Mouse (Mus musculus) layer of hippocampus, adult 9-11 months (tissue): Measurements from ENCODE around the gene Ddah2.

Experiments used
- DNase-seq: peaks from one replicate; pipeline ENCODE4 v3.0.0; 2022

Ddah2 gene

GRCm38 (mm10) chr17:35058911-35059892 is at the start of gene Ddah2:
Gene Ddah2 (plus strand): TSS chr17:35059035.
- DNase-seq: peak; percentile 76

DNA sequence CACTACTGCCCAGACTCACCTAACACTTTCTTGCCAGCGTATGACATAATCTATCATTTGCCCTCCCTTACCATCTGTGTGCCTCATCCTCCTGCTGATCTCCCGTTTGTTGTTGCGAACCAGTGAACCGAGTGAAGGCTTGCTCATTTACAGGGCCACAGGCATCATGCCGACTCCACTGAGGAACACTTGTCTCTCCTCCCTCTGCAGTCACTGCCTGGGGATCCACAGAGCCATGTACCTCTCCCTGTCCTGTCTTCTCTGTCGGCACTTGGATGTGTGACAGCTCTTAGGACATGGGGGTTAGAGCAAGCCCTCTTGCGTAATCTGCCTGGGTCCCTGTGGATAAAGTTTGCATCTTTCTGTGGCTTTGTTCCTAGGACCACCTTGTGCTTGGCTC is 49.2 kb upstream of the Ddah2 start:
- no peak for DNase-seq

GRCm38 (mm10) chr17:35011440-35011839 is 47.4 kb upstream of the Ddah2 start:
- no peak for DNase-seq

GRCm38 (mm10) chr17:35012430-35012829 is 46.4 kb upstream of the Ddah2 start:
- DNase-seq: no peak

- DNase-seq: no peak
Observed at GRCm38 (mm10) chr17:35013221-35013620, 45.6 kb upstream of the Ddah2 start.

- DNase-seq: no peak
Observed at GRCm38 (mm10) chr17:35015296-35015695, 43.5 kb upstream of the Ddah2 start.

- no peak for DNase-seq
Observed at GRCm38 (mm10) chr17:35016376-35016775, 42.5 kb upstream of the Ddah2 start, which contains the start of gene Vwa7. Gene Vwa7 (plus strand): TSS chr17:35016579.

GRCm38 (mm10) chr17:35016791-35017705 is 41.8 kb upstream of the Ddah2 start:
- no peak for DNase-seq

GRCm38 (mm10) chr17:35017706-35018030 is 41.2 kb upstream of the Ddah2 start:
- no peak for DNase-seq

DNA sequence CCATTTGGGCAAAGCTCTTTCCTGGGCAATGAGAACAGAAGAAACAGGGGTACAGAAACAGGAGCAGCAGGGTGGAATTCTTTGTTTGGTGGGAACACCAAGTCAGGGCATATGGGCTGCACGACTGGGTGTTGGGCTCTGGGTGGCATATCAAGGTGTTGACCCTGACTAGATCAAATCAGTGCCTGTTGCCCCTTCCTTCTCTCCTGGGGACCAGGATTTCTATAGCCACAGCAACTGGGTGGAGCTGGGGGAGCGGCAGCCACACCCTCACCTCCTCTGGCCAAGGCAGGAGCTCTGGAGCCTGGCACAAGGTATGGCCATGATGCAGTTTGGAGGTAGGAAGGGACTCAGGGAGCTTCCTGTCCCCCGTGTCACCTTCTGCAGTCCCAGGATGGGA is 40.7 kb upstream of the Ddah2 start:
- no peak for DNase-seq

GRCm38 (mm10) chr17:35019894-35020293 is 38.9 kb upstream of the Ddah2 start:
- no peak for DNase-seq

DNA sequence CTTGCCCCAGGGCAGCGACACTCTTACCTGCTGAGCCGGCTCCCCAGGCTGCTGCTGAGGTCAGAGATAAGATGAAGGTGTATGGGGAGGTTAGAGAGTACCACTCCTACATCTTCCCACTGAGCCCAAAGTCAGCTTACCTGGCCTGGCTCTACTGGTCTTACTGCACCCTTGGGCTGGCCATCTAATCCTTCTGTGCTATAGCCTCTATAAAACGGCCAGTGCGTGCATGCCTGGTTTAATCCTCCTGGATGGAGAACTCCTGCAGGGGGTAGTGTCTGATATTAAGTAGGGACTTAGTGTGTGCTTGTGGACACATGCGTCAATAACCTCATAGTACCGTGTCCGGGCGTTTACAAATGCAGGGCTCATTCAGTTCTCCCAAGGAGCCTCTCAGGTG is 38.3 kb upstream of the Ddah2 start:
- DNase-seq: no peak

- peak; percentile 80 for DNase-seq
Observed at GRCm38 (mm10) chr17:35021163-35021808, 37.5 kb upstream of the Ddah2 start.

DNA sequence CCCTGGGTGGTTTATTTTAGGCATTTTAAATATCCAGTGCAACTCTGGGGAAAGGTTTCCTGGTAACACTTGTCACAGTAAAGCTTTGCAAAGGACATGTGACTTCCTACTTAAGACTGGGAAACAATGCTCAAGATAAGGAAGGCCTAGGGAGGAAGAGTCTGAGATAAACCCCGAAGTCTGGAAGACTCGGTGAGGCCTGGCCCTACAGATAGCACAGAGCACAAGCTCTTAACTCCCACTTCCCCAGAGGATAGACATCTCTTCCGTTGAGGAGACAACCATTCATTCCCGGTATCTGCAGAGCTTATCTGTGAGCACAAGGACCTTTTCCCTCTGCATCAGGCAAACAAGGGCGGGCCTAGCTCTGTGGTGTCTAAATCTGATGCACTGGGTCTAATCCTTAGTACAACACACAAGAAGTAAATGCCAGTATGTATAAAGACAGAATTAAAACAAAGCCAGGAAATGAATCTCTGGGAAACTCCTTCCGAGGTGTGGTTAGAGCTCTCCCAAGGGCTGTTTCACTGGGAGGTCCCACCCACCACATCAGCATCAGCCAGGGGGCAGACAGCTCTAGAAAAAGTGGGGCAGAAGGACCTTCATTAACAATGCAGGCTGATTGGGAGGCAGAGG is 36.9 kb upstream of the Ddah2 start:
- DNase-seq: no peak

DNA sequence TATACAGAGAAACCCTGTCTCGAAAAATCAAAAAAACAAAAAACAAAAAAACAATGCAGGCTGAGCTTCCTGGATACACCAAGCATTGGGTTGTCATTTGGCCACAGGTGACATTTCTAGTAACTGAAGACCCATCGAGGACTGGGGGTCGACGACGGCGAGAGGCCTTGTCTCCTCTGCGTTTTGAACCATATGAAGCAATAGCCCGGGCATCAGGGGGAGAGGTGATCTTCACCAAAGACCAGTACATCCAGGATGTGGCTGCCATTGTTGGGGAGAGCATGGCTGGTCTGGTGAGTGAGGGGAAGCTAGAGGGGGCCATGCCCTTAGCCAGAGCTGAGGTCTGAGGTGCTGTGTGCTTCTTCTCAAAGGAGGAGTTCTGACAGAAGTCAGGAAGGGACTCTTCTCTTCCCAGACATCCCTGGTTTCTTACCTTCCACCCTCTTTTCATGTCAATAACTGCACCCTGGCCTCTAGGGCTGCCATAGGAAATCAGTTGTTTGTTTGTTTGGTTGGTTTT is 36.2 kb upstream of the Ddah2 start:
- DNase-seq: no peak

- no peak for DNase-seq
Observed at GRCm38 (mm10) chr17:35023221-35023620, 35.6 kb upstream of the Ddah2 start.

GRCm38 (mm10) chr17:35023756-35024155 is 35.1 kb upstream of the Ddah2 start:
- DNase-seq: no peak

DNA sequence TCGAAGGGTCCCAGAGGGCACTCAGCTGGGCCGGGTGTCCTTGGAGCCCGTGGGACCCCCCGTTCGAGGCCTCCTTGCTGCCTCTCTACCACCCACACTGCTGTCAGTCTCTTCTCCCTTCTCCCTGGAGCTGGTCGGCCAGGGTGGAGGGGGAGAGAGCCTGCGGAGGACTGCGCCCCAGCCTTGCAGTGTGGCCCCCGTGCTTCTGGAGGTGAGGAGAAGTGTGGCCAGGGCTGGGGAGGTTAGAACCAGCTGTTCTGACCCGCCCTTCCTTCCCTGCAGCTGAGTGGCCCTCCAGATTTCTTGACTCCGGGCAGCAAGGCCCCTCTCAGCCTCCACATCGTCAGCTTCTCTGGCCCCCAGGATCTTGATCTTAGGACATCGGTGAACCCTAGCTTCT is 34.6 kb upstream of the Ddah2 start:
- no peak for DNase-seq

DNA sequence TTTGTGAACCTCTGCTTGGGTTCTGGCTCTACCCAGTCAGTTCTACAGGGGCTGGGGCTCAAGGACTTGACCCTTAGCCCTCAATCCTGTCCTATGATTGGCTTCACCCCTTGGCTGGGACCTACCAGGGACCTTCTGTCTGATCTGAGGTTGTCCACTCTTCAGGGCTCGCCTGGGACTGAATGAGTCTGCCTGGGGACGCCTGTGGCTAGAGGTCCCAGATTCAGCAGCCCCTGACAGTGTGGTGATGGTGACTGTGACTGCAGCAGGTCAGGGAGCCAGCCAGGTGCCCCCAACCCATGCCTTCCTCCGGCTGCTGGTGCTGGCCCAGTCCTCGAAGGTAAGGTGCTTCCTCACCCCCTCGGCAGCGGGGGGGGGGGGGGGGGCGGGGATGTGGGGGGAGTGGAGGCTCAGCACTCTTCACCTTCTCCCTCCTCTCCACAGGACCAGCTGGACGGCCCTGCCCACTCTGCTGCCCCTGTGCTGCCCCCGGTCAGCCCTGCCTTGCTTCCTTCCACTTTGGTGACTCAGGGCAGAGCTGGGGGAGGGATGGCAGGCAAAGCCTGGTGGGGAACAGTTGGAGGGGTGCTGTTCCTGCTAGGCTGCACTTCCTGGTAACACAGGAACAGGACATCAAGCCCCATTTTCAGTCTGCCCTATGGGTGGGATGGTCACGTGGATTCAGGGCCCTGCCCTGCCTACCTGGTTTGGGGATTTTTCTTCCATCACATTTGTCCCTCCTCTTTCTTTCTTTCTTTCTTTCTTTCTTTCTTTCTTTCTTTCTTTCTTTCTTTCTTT is 33.9 kb upstream of the Ddah2 start:
- DNase-seq: no peak

- DNase-seq: no peak
Observed at GRCm38 (mm10) chr17:35026206-35026605, 32.6 kb upstream of the Ddah2 start.

DNA sequence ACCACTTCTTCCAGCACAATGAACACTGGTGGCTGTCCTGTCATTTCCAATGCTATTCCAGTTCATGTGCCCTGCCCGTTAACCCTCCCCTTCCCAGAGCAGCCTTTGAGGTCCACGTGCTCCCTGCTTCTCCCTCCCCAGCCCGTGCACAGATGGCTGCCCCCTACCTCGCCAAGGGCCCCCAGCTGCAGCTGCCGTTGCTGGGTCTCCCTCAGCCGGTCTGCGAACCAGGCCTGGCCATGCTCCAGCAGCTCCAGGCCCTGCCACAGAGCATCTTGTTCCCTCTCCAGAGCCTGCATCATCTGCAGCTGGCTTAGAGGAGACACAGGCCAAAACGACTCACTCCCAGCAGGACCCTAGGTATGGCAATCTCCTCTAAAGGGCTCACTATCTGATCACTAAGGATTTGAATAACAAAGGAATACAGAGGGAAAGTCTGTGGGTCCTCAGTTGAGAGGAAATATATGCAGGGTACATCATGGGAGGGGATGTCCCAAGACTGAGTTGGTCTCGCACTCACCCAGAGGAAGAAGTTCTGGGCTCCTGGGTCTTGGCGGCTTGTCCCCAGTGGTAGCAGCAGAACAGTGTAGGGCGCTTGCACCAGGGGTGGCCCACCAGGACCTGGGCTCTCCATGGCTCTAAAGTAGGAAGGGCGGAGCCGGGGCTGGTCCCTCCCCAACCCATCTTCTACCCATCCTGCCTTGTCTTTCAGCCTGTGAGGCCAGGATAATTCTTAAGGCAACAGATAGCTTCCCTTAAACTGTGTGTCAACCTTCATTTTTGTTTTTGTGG is 31.4 kb upstream of the Ddah2 start, which contains the start of gene Sapcd1:
Gene Sapcd1 (minus strand): TSS at position 740 of the 792 bp plus-strand sequence.
- DNase-seq: peak; percentile 83
